8 mouse cellular contexts compared by ENCODE assay signal in genomic region chr6:29402693-29403342, GRCm38 (mm10). TPM values are rescaled to one million over a fixed set of nuclear protein-coding genes. Genes with fewer than 3 reads are reported as not detected.
DNase-seq lines count a peak whose midpoint lies in the region; ATAC-seq and TF ChIP-seq lines count a peak whose summit lies in the region.

No protein-coding gene starts in this region.

- no peak overlapping the region for H3K27ac ChIP-seq in kidney, embryonic 16.5 days (ENCODE audit: low read length)
- H3K27ac ChIP-seq in kidney, adult 2 months (ENCODE audit: insufficient read depth, low read depth, low read length), result no peak overlapping the region
- no peak overlapping the region for H3K27ac ChIP-seq in limb, embryonic 12.5 days
- H3K27ac ChIP-seq in neural tube, embryonic 11.5 days (ENCODE audit: low read depth, low read length), result no peak overlapping the region

- ATAC-seq in kidney, embryonic 16.5 days (ENCODE audit: low FRiP score, low TSS enrichment), result peak; percentile 39
- no peak for ATAC-seq in limb, embryonic 12.5 days (ENCODE audit: insufficient number of reproducible peaks, insufficient read depth, low FRiP score, low TSS enrichment, low read depth)
- ATAC-seq in neural tube, embryonic 11.5 days (ENCODE audit: insufficient read depth, low FRiP score, low TSS enrichment), result no peak
- no peak for ATAC-seq in monocyte, adult 5-6 weeks (replicated peaks; ENCODE audit: insufficient number of reproducible peaks, low FRiP score, low TSS enrichment, poor library complexity, severe bottlenecking)

- WGBS in kidney, embryonic 16.5 days, result 5% methylated on average over 31 of the region's 34 CpGs
- WGBS in kidney, adult 2 months, result 12% methylated on average over 34 of the region's 34 CpGs
- WGBS in limb, embryonic 12.5 days, result 5% methylated on average over 34 of the region's 34 CpGs
- 7% methylated on average over 34 of the region's 34 CpGs for WGBS in neural tube, embryonic 11.5 days

- H3K9ac ChIP-seq in kidney, embryonic 16.5 days (replicated peaks; ENCODE audit: low read length), result no peak overlapping the region
- no peak overlapping the region for H3K9ac ChIP-seq in limb, embryonic 12.5 days (replicated peaks)
- H3K9ac ChIP-seq in neural tube, embryonic 11.5 days (ENCODE audit: low read length), result no peak overlapping the region

- no peaks in the 10 kb centered on the region for H3K9me3 ChIP-seq in kidney, embryonic 16.5 days (ENCODE audit: low read length)
- no peaks in the 10 kb centered on the region for H3K9me3 ChIP-seq in limb, embryonic 12.5 days
- H3K9me3 ChIP-seq in neural tube, embryonic 11.5 days (ENCODE audit: control insufficient read depth, low read length), result no peaks in the 10 kb centered on the region

- no peak for TF ChIP-seq POLR2A in kidney, adult 2 months (IDR thresholded peaks at IDR 0.05; ENCODE audit: low read depth, low read length)

- TF ChIP-seq CTCF in kidney, adult 2 months (conservative IDR thresholded peaks at IDR 0.05; ENCODE audit: insufficient read depth, insufficient read length, low read depth, low read length), result no peak

- H3K36me3 ChIP-seq in kidney, embryonic 16.5 days (ENCODE audit: insufficient read depth, low read length), result no peaks in the 10 kb centered on the region
- no peaks in the 10 kb centered on the region for H3K36me3 ChIP-seq in kidney, adult 2 months (ENCODE audit: control insufficient read depth, insufficient read depth, low read length)
- peaks cover 38% of the 10 kb centered on the region for H3K36me3 ChIP-seq in limb, embryonic 12.5 days
- H3K36me3 ChIP-seq in neural tube, embryonic 11.5 days (ENCODE audit: control insufficient read depth, insufficient read depth, low read length), result no peaks in the 10 kb centered on the region

- H3K4me2 ChIP-seq in kidney, embryonic 16.5 days (replicated peaks; ENCODE audit: low read depth, low read length), result peak overlapping the region; percentile 43
- peak overlapping the region; percentile 48 for H3K4me2 ChIP-seq in limb, embryonic 12.5 days
- H3K4me2 ChIP-seq in neural tube, embryonic 11.5 days (ENCODE audit: low read depth), result no peak overlapping the region

- no peak for DNase-seq in kidney, adult 2 months
- peak; percentile 65 to 77 for DNase-seq in cerebellum, postnatal 14 days
- peak; percentile 35 to 60 for DNase-seq in gastrocnemius, adult 8-10 months (ENCODE audit: low spot score in 2 of 2)
- peak; percentile 45 for DNase-seq in neural tube, embryonic 11.5 days (ENCODE audit: low spot score)
- DNase-seq in right cerebral cortex, postnatal 36 days (ENCODE audit: low spot score in 2 of 2), result no peak

- H3K27me3 ChIP-seq in kidney, embryonic 16.5 days (ENCODE audit: insufficient read depth, low read length), result no peaks in the 10 kb centered on the region
- no peaks in the 10 kb centered on the region for H3K27me3 ChIP-seq in kidney, adult 2 months (replicated peaks; ENCODE audit: control insufficient read depth, insufficient read depth, low read length)
- H3K27me3 ChIP-seq in limb, embryonic 12.5 days, result peaks cover 6% of the 10 kb centered on the region; the same call in 1 of the 2 replicates
- no peaks in the 10 kb centered on the region for H3K27me3 ChIP-seq in neural tube, embryonic 11.5 days (ENCODE audit: control insufficient read depth, insufficient read depth, low read length)

- peak overlapping the region; percentile 20; the same call in 1 of the 2 replicates for H3K4me3 ChIP-seq in kidney, embryonic 16.5 days (ENCODE audit: low read length)
- H3K4me3 ChIP-seq in kidney, adult 2 months (ENCODE audit: insufficient read depth, low read depth, low read length), result no peak overlapping the region
- peak overlapping the region; percentile 21 for H3K4me3 ChIP-seq in limb, embryonic 12.5 days (replicated peaks)
- H3K4me3 ChIP-seq in neural tube, embryonic 11.5 days (ENCODE audit: low read depth, low read length), result no peak overlapping the region

- H3K4me1 ChIP-seq in kidney, embryonic 16.5 days (ENCODE audit: insufficient read depth, low read length), result peaks cover 5% of the 10 kb centered on the region; the same call in 1 of the 2 replicates
- H3K4me1 ChIP-seq in kidney, adult 2 months (ENCODE audit: control insufficient read depth, insufficient read depth, low read length), result no peaks in the 10 kb centered on the region
- peaks cover 9% of the 10 kb centered on the region for H3K4me1 ChIP-seq in limb, embryonic 12.5 days (replicated peaks)
- H3K4me1 ChIP-seq in neural tube, embryonic 11.5 days (ENCODE audit: control insufficient read depth, insufficient read depth, low read length), result peaks cover 8% of the 10 kb centered on the region; the same call in 1 of the 2 replicates

RNA-seq across cellular contexts. Expression of gene Ccdc136, which starts 6.7 kb away (rescaled TPM):
- 20.2 and 23.3 TPM in 2 replicates for polyA plus RNA-seq in kidney, embryonic 16.5 days (2015; fragmentation: Nextera tagmentation; extraction: Ambion mirVana)
- polyA plus RNA-seq in kidney, adult 2 months (2012; rRNA removed), result 4.0 and 5.6 TPM in 2 replicates
- total RNA-seq in gastrocnemius, adult 8-10 months (2022), result 10 to 100 TPM in 2 of 4 experiments, 1 to 10 TPM in 2; 9.0 to 12.0 (median 10.2) TPM
- 31.8 and 40.1 TPM in 2 replicates for polyA plus RNA-seq in limb, embryonic 12.5 days (2016; fragmentation: Nextera tagmentation; extraction: Ambion mirVana)
- 36.8 and 40.1 TPM in 2 replicates for polyA plus RNA-seq in neural tube, embryonic 11.5 days (2014; fragmentation: Nextera tagmentation; extraction: Ambion mirVana)
- total RNA-seq in monocyte, adult 5-6 weeks (2017), result 0.49 to 0.96 TPM (median 0.67 TPM) in 3 replicates

RNA-seq across cellular contexts. Expression of gene Opn1sw, which starts 14.6 kb away (rescaled TPM):
- 0.44 and 0.79 TPM in 2 replicates for polyA plus RNA-seq in kidney, embryonic 16.5 days (2015; fragmentation: Nextera tagmentation; extraction: Ambion mirVana)
- polyA plus RNA-seq in kidney, adult 2 months (2012; rRNA removed), result not detected in 2 replicates
- under 1 TPM in 3 of 4 experiments, not detected in 1; 0.24 to 0.43 (median 0.31) TPM for total RNA-seq in gastrocnemius, adult 8-10 months (2022)
- 0.31 and 1.1 TPM in 2 replicates for polyA plus RNA-seq in limb, embryonic 12.5 days (2016; fragmentation: Nextera tagmentation; extraction: Ambion mirVana)
- 0.15 and 0.20 TPM in 2 replicates for polyA plus RNA-seq in neural tube, embryonic 11.5 days (2014; fragmentation: Nextera tagmentation; extraction: Ambion mirVana)
- total RNA-seq in monocyte, adult 5-6 weeks (2017), result not detected in 3 replicates

RNA-seq across cellular contexts. Expression of gene Flnc, which starts 30.2 kb away (rescaled TPM):
- 7.9 and 8.0 TPM in 2 replicates for polyA plus RNA-seq in kidney, embryonic 16.5 days (2015; fragmentation: Nextera tagmentation; extraction: Ambion mirVana)
- polyA plus RNA-seq in kidney, adult 2 months (2012; rRNA removed), result 0.49 and 2.6 TPM in 2 replicates
- total RNA-seq in gastrocnemius, adult 8-10 months (2022), result 100 to 1,000 TPM; 357 to 417 (median 381) TPM
- 10.8 and 13.9 TPM in 2 replicates for polyA plus RNA-seq in limb, embryonic 12.5 days (2016; fragmentation: Nextera tagmentation; extraction: Ambion mirVana)
- polyA plus RNA-seq in neural tube, embryonic 11.5 days (2014; fragmentation: Nextera tagmentation; extraction: Ambion mirVana), result 4.6 and 5.8 TPM in 2 replicates
- not detected in 3 replicates for total RNA-seq in monocyte, adult 5-6 weeks (2017)

RNA-seq across cellular contexts. Expression of gene Calu, which starts 54.9 kb away (rescaled TPM):
- polyA plus RNA-seq in kidney, embryonic 16.5 days (2015; fragmentation: Nextera tagmentation; extraction: Ambion mirVana), result 420 and 457 TPM in 2 replicates
- 42.1 and 46.3 TPM in 2 replicates for polyA plus RNA-seq in kidney, adult 2 months (2012; rRNA removed)
- 10 to 100 TPM; 66.3 to 77.3 (median 75.0) TPM for total RNA-seq in gastrocnemius, adult 8-10 months (2022)
- polyA plus RNA-seq in limb, embryonic 12.5 days (2016; fragmentation: Nextera tagmentation; extraction: Ambion mirVana), result 293 and 320 TPM in 2 replicates
- polyA plus RNA-seq in neural tube, embryonic 11.5 days (2014; fragmentation: Nextera tagmentation; extraction: Ambion mirVana), result 289 and 291 TPM in 2 replicates
- total RNA-seq in monocyte, adult 5-6 weeks (2017), result 134 to 144 TPM (median 142 TPM) in 3 replicates

Comparison
In these comparisons a context has a peak if more than half of its experiments do, and no peak if none do; other contexts are left out.
1. H3K4me3 ChIP-seq: peak in kidney, embryonic 16.5 days (single experiment) and limb, embryonic 12.5 days (single experiment); none in kidney, adult 2 months (single experiment) and neural tube, embryonic 11.5 days (single experiment).
2. DNase-seq: peak in cerebellum, postnatal 14 days (2 of 2), gastrocnemius, adult 8-10 months (2 of 2) and neural tube, embryonic 11.5 days (single experiment); none in kidney, adult 2 months (single experiment) and right cerebral cortex, postnatal 36 days (0 of 2).